ENCODE assay signal across 8 mouse cellular contexts in genomic region chr1:178146513-178146912, GRCm38 (mm10). TPM values are rescaled to one million over a fixed set of nuclear protein-coding genes. Genes with fewer than 3 reads are reported as not detected.
A peak's percentile ranks its signal among the peaks of the same experiment; 100 is the strongest.
DNase-seq lines count a peak whose midpoint lies in the region; ATAC-seq and TF ChIP-seq lines count a peak whose summit lies in the region.
"Not testable (repeated sequence)": the region's sequence is repeated elsewhere in the genome, so short reads cannot be mapped to it uniquely, and the experiment has no call there.

No protein-coding gene starts in this region.

- H3K9me3 ChIP-seq in CH12.LX (replicated peaks; ENCODE audit: low read length); forebrain, embryonic 13.5 days (replicated peaks); kidney, postnatal 0 days (replicated peaks; ENCODE audit: low read length); liver, embryonic 13.5 days (replicated peaks); stomach, postnatal 0 days (ENCODE audit: control insufficient read depth, low read length): not testable (repeated sequence)

- not testable (repeated sequence) for H3K27me3 ChIP-seq in CH12.LX (replicated peaks); forebrain, embryonic 13.5 days; kidney, postnatal 0 days (ENCODE audit: insufficient read depth, low read length); liver, embryonic 13.5 days; stomach, postnatal 0 days (ENCODE audit: control insufficient read depth, insufficient read depth, low read length)

- TF ChIP-seq CTCF in CH12.LX (conservative IDR thresholded peaks at IDR 0.05 in 1 of 2, IDR thresholded peaks at IDR 0.05 in 1 of 2; ENCODE audit: low read depth in 2 of 2, low read length in 2 of 2): peak in 1 of 2 experiments; percentile 63; a peak in 2 of 4 replicates
- peak; percentile 61 for TF ChIP-seq CTCF in kidney, postnatal 0 days (IDR thresholded peaks at IDR 0.05; ENCODE audit: low read depth)
- peak; percentile 65 for TF ChIP-seq CTCF in stomach, postnatal 0 days (IDR thresholded peaks at IDR 0.05; ENCODE audit: low read depth)

- dilution Hi-C loops in CH12.LX (cut with MboI; ENCODE audit: extremely low pct_ligation_motif_present, extremely low pct_unique_long_range_greater_than_20kb, low sequenced_read_pairs): not testable (repeated sequence)

- ATAC-seq in forebrain, embryonic 13.5 days: peak; percentile 62
- ATAC-seq in hematopoietic stem cell, adult 5-6 weeks (replicated peaks in 1 of 2; ENCODE audit: insufficient read depth in 1 of 2, low FRiP score in 2 of 2, low TSS enrichment in 1 of 2, low read depth in 1 of 2, poor library complexity in 2 of 2, severe bottlenecking in 2 of 2): peak; percentile 55 to 74; a peak in 3 of 4 replicates
- ATAC-seq in kidney, postnatal 0 days (replicated peaks; ENCODE audit: low FRiP score, low read depth): peak; percentile 59; the same call in 1 of the 2 replicates
- not testable (repeated sequence) for ATAC-seq in liver, embryonic 13.5 days (ENCODE audit: low read depth)
- ATAC-seq in stomach, postnatal 0 days (ENCODE audit: low FRiP score, low TSS enrichment): peak; percentile 53; the same call in 1 of the 2 replicates

- TF ChIP-seq RAD21 in CH12.LX (IDR thresholded peaks at IDR 0.05; ENCODE audit: low read depth, low read length): peak; percentile 46

- TF ChIP-seq EP300 in CH12.LX (IDR thresholded peaks at IDR 0.05; ENCODE audit: low read length); stomach, postnatal 0 days (optimal IDR thresholded peaks at IDR 0.05): not testable (repeated sequence)

- DNase-seq in CH12.LX (ENCODE audit: extremely low read depth); stomach, postnatal 0 days (ENCODE audit: low spot score): not testable (repeated sequence)
- peak; percentile 16 for DNase-seq in adrenal gland, postnatal 10 days
- peak; percentile 43 for DNase-seq in kidney, postnatal 0 days (ENCODE audit: low spot score)
- DNase-seq in liver, embryonic 13.5 days: peak; percentile 5
- peak; percentile 53 for DNase-seq in naive thymus-derived CD4-positive, alpha-beta T cell, adult 2 months (ENCODE audit: low read depth)

- in situ Hi-C loops in CH12.LX (cut with MboI; ENCODE audit: low pct_ligation_motif_present, low pct_unique_long_range_greater_than_20kb, low sequenced_read_pairs): loop anchor here (10.0 kb wide), 1 partner anchor 318 kb away; no protein-coding TSS in a partner anchor

- not testable (repeated sequence) for TF ChIP-seq POLR2A in CH12.LX (IDR thresholded peaks at IDR 0.05; ENCODE audit: low read depth, low read length)

- not testable (repeated sequence) for H3K79me2 ChIP-seq in CH12.LX (replicated peaks; ENCODE audit: control insufficient read depth, extremely low read depth, insufficient read depth, poor library complexity, severe bottlenecking)

- not testable (repeated sequence) for H3K36me3 ChIP-seq in CH12.LX (replicated peaks in 1 of 2; ENCODE audit: control insufficient read depth in 1 of 2, insufficient read depth in 1 of 2, low read length in 1 of 2); forebrain, embryonic 13.5 days (ENCODE audit: poor library complexity, severe bottlenecking); kidney, postnatal 0 days (ENCODE audit: insufficient read depth, low read length); liver, embryonic 13.5 days; stomach, postnatal 0 days (ENCODE audit: control insufficient read depth, insufficient read depth, low read length)

- not testable (repeated sequence) for H3K4me3 ChIP-seq in CH12.LX (replicated peaks in 1 of 3; ENCODE audit: low read depth in 2 of 3, low read length in 2 of 3, poor library complexity in 1 of 3); forebrain, embryonic 13.5 days; kidney, postnatal 0 days (replicated peaks; ENCODE audit: low read depth, low read length); liver, embryonic 13.5 days (replicated peaks); stomach, postnatal 0 days (ENCODE audit: low read depth, low read length)

- H3K4me1 ChIP-seq in CH12.LX (ENCODE audit: control insufficient read depth in 1 of 2, insufficient read depth in 2 of 2); forebrain, embryonic 13.5 days; kidney, postnatal 0 days (replicated peaks; ENCODE audit: insufficient read depth, low read length); liver, embryonic 13.5 days (replicated peaks); stomach, postnatal 0 days (replicated peaks; ENCODE audit: control insufficient read depth, insufficient read depth): not testable (repeated sequence)

- not testable (repeated sequence) for H3K27ac ChIP-seq in CH12.LX (ENCODE audit: insufficient read depth, low read depth); forebrain, embryonic 13.5 days; kidney, postnatal 0 days; liver, embryonic 13.5 days; stomach, postnatal 0 days (replicated peaks)

- not testable (repeated sequence) for H3K9ac ChIP-seq in CH12.LX (ENCODE audit: insufficient read depth, low read depth); forebrain, embryonic 13.5 days; kidney, postnatal 0 days (ENCODE audit: low read depth, low read length); liver, embryonic 13.5 days; stomach, postnatal 0 days (ENCODE audit: low read length)

- not testable (repeated sequence) for H3K4me2 ChIP-seq in CH12.LX (ENCODE audit: insufficient read depth, low read depth, poor library complexity, severe bottlenecking); forebrain, embryonic 13.5 days; kidney, postnatal 0 days (ENCODE audit: low read length); liver, embryonic 13.5 days; stomach, postnatal 0 days (replicated peaks; ENCODE audit: low read depth)

- 11% methylated on average over 2 of the region's 2 CpGs for WGBS in forebrain, embryonic 13.5 days
- 16% methylated on average over 1 of the region's 2 CpGs for WGBS in kidney, postnatal 0 days
- 18% methylated on average over 2 of the region's 2 CpGs for WGBS in liver, embryonic 13.5 days (ENCODE audit: insufficient replicate concordance)
- WGBS in stomach, postnatal 0 days: 0% methylated on average over 2 of the region's 2 CpGs

TF ChIP-seq in CH12.LX, 34 proteins besides CTCF, POLR2A, EP300 and RAD21:
- peak; percentile 51 for TF ChIP-seq SMC3 (IDR thresholded peaks at IDR 0.05; ENCODE audit: low read depth, low read length)

RNA-seq across cellular contexts. Expression of gene Desi2, which starts 40.7 kb away (rescaled TPM):
- total RNA-seq in CH12.LX (2012; rRNA removed): 10.4 and 11.1 TPM in 2 replicates
- total RNA-seq in CH12.LX (2014; rRNA removed): 31.2 and 32.9 TPM in 2 replicates
- polyA plus RNA-seq in CH12.LX (2012; ENCODE audit: insufficient read length, low read depth): 11.7 and 14.7 TPM in 2 replicates
- 10 to 100 TPM; 23.4 to 23.8 TPM for total RNA-seq in adrenal gland, postnatal 10 days (2021)
- polyA plus RNA-seq in forebrain, embryonic 13.5 days (2015; fragmentation: Nextera tagmentation; extraction: Ambion mirVana): 18.7 and 19.6 TPM in 2 replicates
- total RNA-seq in hematopoietic stem cell, adult 5-6 weeks (2017): 14.4 and 22.0 TPM in 2 replicates
- polyA plus RNA-seq in kidney, postnatal 0 days (2015; fragmentation: Nextera tagmentation; extraction: Ambion mirVana): 24.2 and 25.4 TPM in 2 replicates
- polyA plus RNA-seq in liver, embryonic 13.5 days (2015; fragmentation: Nextera tagmentation; extraction: Ambion mirVana): 11.3 and 12.3 TPM in 2 replicates
- 27.2 and 29.4 TPM in 2 replicates for polyA plus RNA-seq in stomach, postnatal 0 days (2015; fragmentation: Nextera tagmentation; extraction: Ambion mirVana)
